Mouse (Mus musculus) cortical plate, adult 2 months (tissue): ENCODE results near the gene Col12a1.

Experiments
- CTCF ChIP-seq: fragments of 200-500 bp; IDR thresholded peaks from 2 replicates; pipeline ENCODE4 v1.5.1; 2011; ENCODE audit warnings: mild to moderate bottlenecking, control low read depth, low read length; ENCODE audit not compliant: insufficient read depth; ENCODE audit errors: extremely low read depth
- POLR2A ChIP-seq: fragments of 200-500 bp; IDR thresholded peaks from 2 replicates; pipeline ENCODE4 v1.6.1; 2011; ENCODE audit warnings: mild to moderate bottlenecking, low read length, control low read depth; ENCODE audit not compliant: insufficient read depth; ENCODE audit errors: extremely low read depth

DNA sequence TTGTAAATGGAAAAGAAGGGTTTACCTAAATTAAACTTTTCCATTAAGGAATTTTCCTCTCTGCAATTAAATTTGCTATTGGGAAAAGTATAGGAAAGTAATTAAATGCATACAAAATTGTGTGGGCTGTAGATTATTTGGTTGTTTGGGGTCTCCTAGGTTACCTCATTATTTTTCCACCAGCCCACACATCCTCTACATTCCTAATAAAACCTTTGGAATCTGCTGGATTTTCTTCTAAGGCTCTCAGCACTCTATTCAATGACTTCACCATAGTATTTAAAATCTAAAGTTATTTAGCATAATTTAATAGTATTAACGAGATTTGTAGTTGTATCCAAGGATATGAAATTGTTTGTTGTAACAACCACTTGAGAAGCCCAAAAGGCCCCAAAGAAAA, 120.1 kb downstream of the Col12a1 start:
- no peak for TF ChIP-seq CTCF
- TF ChIP-seq POLR2A: no peak
